Mouse (Mus musculus) gastrocnemius, postnatal 10 days (tissue): ENCODE measurements at regions not wholly inside any gene's neighbourhood (a gene's known extent, or its start where the extent isn't known, plus 50 kb on each side); places are given as distances from the start of the nearest gene placed in this dataset.
"Not testable (repeated sequence)": the region's sequence is repeated elsewhere in the genome, so short reads cannot be mapped to it uniquely, and the experiment has no call there.

Source experiments
- DNase-seq: peaks from one replicate; pipeline ENCODE4 v3.0.0; 2021; ENCODE audit warnings: mixed read lengths

GRCm38 (mm10) chr5:7428291-7428690 is 83.7 kb upstream of the Zfp804b start:
- no peak for DNase-seq

- DNase-seq: no peak
These were observed 91.9 kb upstream of the Zfp804b start for GRCm38 (mm10) chr5:7436461-7436860.

- DNase-seq: no peak
These were observed 103.4 kb upstream of the Zfp804b start for GRCm38 (mm10) chr5:7448001-7448400.

- no peak for DNase-seq
These were observed 110.3 kb upstream of the Zfp804b start for GRCm38 (mm10) chr5:7454896-7455295.

- no peak for DNase-seq
These were observed 112.5 kb upstream of the Zfp804b start for GRCm38 (mm10) chr5:7457102-7457501.

GRCm38 (mm10) chr5:7489150-7489549 is 144.6 kb upstream of the Zfp804b start:
- no peak for DNase-seq

GRCm38 (mm10) chr5:7489602-7490001 is 145.0 kb upstream of the Zfp804b start:
- DNase-seq: no peak

- no peak for DNase-seq
These were observed 173.1 kb upstream of the Zfp804b start for GRCm38 (mm10) chr5:7517520-7518181.

GRCm38 (mm10) chr5:7532686-7533199 is 188.2 kb upstream of the Zfp804b start:
- DNase-seq: no peak

GRCm38 (mm10) chr5:7539812-7540645 is 195.5 kb upstream of the Zfp804b start:
- no peak for DNase-seq

GRCm38 (mm10) chr5:7540646-7541038 is 196.1 kb upstream of the Zfp804b start:
- no peak for DNase-seq

- DNase-seq: no peak
These were observed 199.3 kb upstream of the Zfp804b start for GRCm38 (mm10) chr5:7543857-7544256.

- DNase-seq: no peak
These were observed 235.9 kb upstream of the Zfp804b start for GRCm38 (mm10) chr5:7580413-7580812.

GRCm38 (mm10) chr5:7586547-7586946 is 242.0 kb upstream of the Zfp804b start:
- DNase-seq: no peak

- no peak for DNase-seq
These were observed 255.9 kb upstream of the Zfp804b start for GRCm38 (mm10) chr5:7600418-7600817.

- no peak for DNase-seq
These were observed 263.0 kb upstream of the Zfp804b start for GRCm38 (mm10) chr5:7607517-7607916.

GRCm38 (mm10) chr5:7607924-7608323 is 263.4 kb upstream of the Zfp804b start:
- DNase-seq: no peak

- no peak for DNase-seq
These were observed 305.0 kb upstream of the Steap4 start for GRCm38 (mm10) chr5:7655280-7655679.

- no peak for DNase-seq
These were observed 258.5 kb upstream of the Steap4 start for GRCm38 (mm10) chr5:7701776-7702175.

GRCm38 (mm10) chr5:7719557-7719956 is 240.7 kb upstream of the Steap4 start:
- no peak for DNase-seq

GRCm38 (mm10) chr5:7720061-7720460 is 240.2 kb upstream of the Steap4 start:
- DNase-seq: no peak

GRCm38 (mm10) chr5:7720688-7721087 is 239.6 kb upstream of the Steap4 start:
- no peak for DNase-seq

- not testable (repeated sequence) for DNase-seq
These were observed 227.7 kb upstream of the Steap4 start for GRCm38 (mm10) chr5:7732566-7732965.

GRCm38 (mm10) chr5:7779827-7780226 is 180.4 kb upstream of the Steap4 start:
- DNase-seq: no peak
